Mouse (Mus musculus) liver, adult 2 months (tissue): Measurements from ENCODE around the gene Tnik.

Experiments
- CTCF ChIP-seq: fragments of 200-500 bp; IDR thresholded peaks from 2 replicates; pipeline ENCODE4 v1.5.1; 2011; ENCODE audit warnings: low read depth, low read length, control low read depth
- POLR2A ChIP-seq: fragments of 200-500 bp; IDR thresholded peaks from 2 replicates; pipeline ENCODE4 v1.6.1; 2011; ENCODE audit warnings: low read length, control low read depth; ENCODE audit not compliant: insufficient read depth; ENCODE audit errors: extremely low read depth

DNA sequence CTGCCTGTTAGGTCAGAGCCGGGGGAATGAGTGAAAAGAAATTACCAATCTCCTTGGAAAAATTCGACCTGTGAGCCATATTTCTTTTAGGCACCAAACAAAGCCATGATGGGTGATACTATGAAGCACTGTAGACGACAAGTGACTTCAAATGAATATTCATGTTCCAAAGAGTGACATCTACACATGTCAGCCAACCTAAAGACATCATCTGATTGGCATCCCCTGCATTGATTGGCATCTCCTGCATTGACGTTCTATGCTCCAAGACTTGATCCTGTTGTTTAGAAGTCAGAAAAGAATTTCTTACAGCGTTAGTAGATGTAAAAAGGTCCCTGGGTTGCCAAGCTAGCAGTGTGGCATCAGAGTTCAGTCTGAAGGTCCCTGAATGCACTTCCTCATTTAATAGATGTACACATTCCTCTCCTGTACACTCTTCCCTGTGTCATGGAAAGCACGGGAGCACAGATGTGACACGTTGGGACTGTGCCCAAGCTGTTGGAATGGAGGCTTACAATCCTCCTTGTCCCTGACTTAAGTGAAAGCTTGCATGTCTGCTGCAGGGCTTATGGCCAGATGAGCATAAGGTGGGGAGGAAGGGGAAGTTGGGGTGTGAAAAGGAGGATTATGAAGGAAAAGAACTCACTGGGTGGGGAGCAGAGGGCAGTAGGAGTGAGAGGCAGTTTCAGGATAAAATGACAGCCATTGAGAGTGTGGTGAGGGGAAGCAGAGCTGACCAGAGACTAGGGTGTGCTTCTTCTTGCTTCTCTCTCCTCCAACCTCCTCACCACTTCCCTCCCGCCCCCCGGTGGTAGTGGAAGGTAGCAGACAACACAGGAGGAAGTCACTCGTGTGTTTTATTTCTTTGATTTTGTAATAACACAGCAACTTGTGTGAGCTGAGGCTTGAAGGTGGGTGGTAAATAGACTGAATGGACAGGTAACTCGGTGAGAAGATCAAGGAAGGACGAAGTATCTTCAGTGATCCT lies 301.6 kb downstream of the Tnik start:
- TF ChIP-seq CTCF (0 out of 2 replicates have a peak, but pooled peaks have one; percentile 10), POLR2A (no peak)
